Mouse (Mus musculus): ENCODE measurements around the gene Hmgb2.

DNA sequence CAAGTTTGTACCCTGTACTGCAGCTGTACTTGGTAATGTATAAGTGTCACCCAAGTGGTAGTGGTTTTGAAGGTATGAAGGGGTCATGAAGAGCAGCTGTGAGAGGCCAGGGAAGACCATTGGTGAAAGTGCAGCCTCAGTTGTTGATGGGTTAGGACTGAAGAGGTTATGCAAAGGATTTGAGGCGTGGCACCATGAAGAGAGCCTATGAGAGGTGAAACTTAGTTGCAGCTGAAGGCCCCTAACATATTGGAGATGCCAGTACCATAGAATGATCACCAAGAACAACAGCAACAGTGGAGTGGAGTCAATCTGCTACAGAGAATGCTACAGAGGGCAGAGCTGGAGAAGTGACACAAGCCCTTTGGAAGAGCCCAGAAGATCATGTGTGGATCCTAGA lies 22.3 kb upstream of the Hmgb2 start:
- TF ChIP-seq CTCF (IDR thresholded peaks at IDR 0.05; ENCODE audit: extremely low read depth, insufficient read depth, low read length), result no peak
- no peak for TF ChIP-seq POLR2A (IDR thresholded peaks at IDR 0.05; ENCODE audit: extremely low read depth, insufficient read depth, low read length)

Data from cortical plate, adult 2 months (tissue).